Mouse (Mus musculus) MEL (cell line): ENCODE measurements around the gene Vax1.

ENCODE experiments used
- BHLHE40 ChIP-seq: IDR thresholded peaks from 2 replicates; pipeline ENCODE4 v1.6.1; 2012; ENCODE audit warnings: low read depth, mild to moderate bottlenecking, inconsistent platforms, low read length, improper control_type of control experiment, borderline replicate concordance
- CHD2 ChIP-seq: IDR thresholded peaks from 2 replicates; pipeline ENCODE4 v1.6.1; 2011; ENCODE audit warnings: low read length, improper control_type of control experiment
- CTCF ChIP-seq, 3 experiments: IDR thresholded peaks in 2 of 3; conservative IDR thresholded peaks in 1 of 3; 2 replicates each; pipeline ENCODE4 v1.5.1; 2011 to 2012; ENCODE audit warnings: low read length in 3 of 3, low read depth in 2 of 3, mild to moderate bottlenecking in 2 of 3, improper control_type of control experiment in 1 of 3, inconsistent platforms in 1 of 3, mixed read lengths in 1 of 3, moderate library complexity in 1 of 3; ENCODE audit not compliant: control insufficient read depth in 1 of 3, insufficient read depth in 1 of 3, poor library complexity in 1 of 3, severe bottlenecking in 1 of 3
- EP300 ChIP-seq, 2 experiments: IDR thresholded peaks; 2 replicates each; pipeline ENCODE4 v1.6.1; 2011; ENCODE audit warnings: improper control_type of control experiment in 2 of 2, low read length in 2 of 2, low read depth in 1 of 2, mild to moderate bottlenecking in 1 of 2
- ETS1 ChIP-seq: IDR thresholded peaks from 2 replicates; pipeline ENCODE4 v1.6.1; 2012; ENCODE audit warnings: low read depth, mild to moderate bottlenecking, inconsistent platforms, low read length, improper control_type of control experiment, moderate library complexity
- GATA1 ChIP-seq: IDR thresholded peaks from 2 replicates; pipeline ENCODE4 v1.6.1; 2011; ENCODE audit warnings: low read depth, low read length, improper control_type of control experiment
- HCFC1 ChIP-seq: IDR thresholded peaks from 2 replicates; pipeline ENCODE4 v1.6.1; 2012; ENCODE audit warnings: low read depth, mild to moderate bottlenecking, inconsistent platforms, low read length, improper control_type of control experiment, moderate library complexity
- NRF1 ChIP-seq: IDR thresholded peaks from 2 replicates; pipeline ENCODE4 v1.6.1; 2014; ENCODE audit warnings: low read depth, mild to moderate bottlenecking, inconsistent platforms, low read length, improper control_type of control experiment, moderate library complexity; ENCODE audit not compliant: poor library complexity, insufficient read depth, severe bottlenecking
- POLR2A ChIP-seq, 2 experiments: IDR thresholded peaks; 2 replicates each; pipeline ENCODE4 v1.6.1; 2011 to 2012; ENCODE audit warnings: low read length in 2 of 2, mild to moderate bottlenecking in 2 of 2, control low read depth in 1 of 2, improper control_type of control experiment in 1 of 2, low read depth in 1 of 2, moderate library complexity in 1 of 2; ENCODE audit not compliant: control insufficient read depth in 1 of 2, insufficient read depth in 1 of 2, poor library complexity in 1 of 2
- POLR2AphosphoS5 ChIP-seq: IDR thresholded peaks from 2 replicates; pipeline ENCODE4 v1.6.1; 2012; ENCODE audit warnings: low read depth, borderline replicate concordance, mild to moderate bottlenecking, inconsistent platforms, low read length, moderate library complexity, mixed read lengths
- TBP ChIP-seq: IDR thresholded peaks from 2 replicates; pipeline ENCODE4 v1.8.0; 2011; ENCODE audit warnings: low read depth, low read length, improper control_type of control experiment
- USF1 ChIP-seq: IDR thresholded peaks from 2 replicates; pipeline ENCODE4 v1.6.1; 2014; ENCODE audit warnings: low read depth, mild to moderate bottlenecking, inconsistent platforms, low read length, improper control_type of control experiment, moderate library complexity
- ZC3H11A ChIP-seq: IDR thresholded peaks from 2 replicates; pipeline ENCODE4 v1.6.1; 2012; ENCODE audit warnings: low read depth, mild to moderate bottlenecking, inconsistent platforms, low read length, improper control_type of control experiment
- ZMIZ1 ChIP-seq: IDR thresholded peaks from 2 replicates; pipeline ENCODE4 v1.6.1; 2012; ENCODE audit warnings: low read depth, mild to moderate bottlenecking, inconsistent platforms, low read length, improper control_type of control experiment, moderate library complexity

DNA sequence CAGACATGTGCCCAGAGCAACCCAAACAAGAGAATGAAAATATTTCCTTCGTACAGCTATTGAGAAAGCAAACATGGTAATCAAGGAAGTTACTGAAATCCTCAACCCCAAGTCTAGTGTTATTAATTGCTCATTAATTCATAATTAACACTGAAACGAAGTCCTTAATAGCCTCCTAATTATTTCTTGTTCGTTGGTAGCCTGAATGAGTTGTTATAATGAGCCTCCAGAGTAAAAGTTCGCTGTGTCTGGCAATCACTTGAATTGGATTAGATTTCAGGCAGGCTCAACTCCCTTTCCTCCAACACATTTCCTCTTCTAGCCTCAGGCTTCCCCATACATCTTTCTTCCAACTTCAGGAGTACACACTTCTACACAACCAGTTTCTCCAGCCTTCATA, 27.6 kb downstream of the Vax1 start:
- TF ChIP-seq ZMIZ1 (no peak), POLR2AphosphoS5 (no peak), POLR2A (IDR thresholded peaks at IDR 0.05; ENCODE audit: control insufficient read depth in 1 of 2, insufficient read depth in 1 of 2, low read depth in 1 of 2, low read length in 2 of 2, poor library complexity in 1 of 2) (no peak), EP300 (IDR thresholded peaks at IDR 0.05; ENCODE audit: low read depth in 1 of 2, low read length in 2 of 2) (no peak), CTCF (IDR thresholded peaks at IDR 0.05 in 2 of 3, conservative IDR thresholded peaks at IDR 0.05 in 1 of 3; ENCODE audit: control insufficient read depth in 1 of 3, insufficient read depth in 1 of 3, low read depth in 2 of 3, low read length in 3 of 3, poor library complexity in 1 of 3, severe bottlenecking in 1 of 3) (no peak), GATA1 (no peak), BHLHE40 (no peak), NRF1 (no peak), ZC3H11A (no peak), CHD2 (no peak), USF1 (no peak), HCFC1 (no peak), ETS1 (no peak), TBP (no peak)
